Mouse (Mus musculus) adrenal gland, postnatal 36 days (tissue): Measurements from ENCODE around the gene Gdpd5. TPM values are rescaled to one million over a fixed set of nuclear protein-coding genes. Genes with fewer than 3 reads are reported as not detected.
"Not testable (repeated sequence)": the region's sequence is repeated elsewhere in the genome, so short reads cannot be mapped to it uniquely, and the experiment has no call there.

Source experiments
- DNase-seq, 2 experiments: peaks; one replicate each; pipeline ENCODE4 v3.0.0; 2021; ENCODE audit warnings: mixed read lengths in 1 of 2
- total RNA-seq, 2 experiments: library from RNA; stranded (reverse); gene quantifications; 2 replicates each; pipeline ENCODE4 v1.2.3; 2021

Gdpd5 gene
- total RNA-seq, 2 experiments from 2014 or later, result 7.5 to 7.6 TPM

- peak; percentile 68 to 79 for DNase-seq
Observed at GRCm38 (mm10) chr7:99365069-99365468, 16.1 kb upstream of the Gdpd5 start.

GRCm38 (mm10) chr7:99366716-99367115, 14.5 kb upstream of the Gdpd5 start:
- DNase-seq, result no peak

- DNase-seq, result not testable (repeated sequence)
Observed at GRCm38 (mm10) chr7:99374325-99374724, 6.9 kb upstream of the Gdpd5 start.

GRCm38 (mm10) chr7:99375455-99375854, 5.8 kb upstream of the Gdpd5 start:
- peak; percentile 77 to 84 for DNase-seq

- DNase-seq, result no peak
Observed at GRCm38 (mm10) chr7:99378870-99379269, 2.3 kb upstream of the Gdpd5 start.

- DNase-seq, result peak; percentile 20 to 26
Observed at GRCm38 (mm10) chr7:99380491-99381213, 562 bp upstream of the Gdpd5 start.

- DNase-seq, result no peak
Observed at GRCm38 (mm10) chr7:99382088-99383000, 1.1 kb downstream of the Gdpd5 start.

- DNase-seq, result peak; percentile 49 to 54
Observed at GRCm38 (mm10) chr7:99383246-99383645, 2.0 kb downstream of the Gdpd5 start.

- peak in 1 of 2 experiments; percentile 31 for DNase-seq
Observed at GRCm38 (mm10) chr7:99384101-99384611, 2.9 kb downstream of the Gdpd5 start.

GRCm38 (mm10) chr7:99386030-99386429, 4.8 kb downstream of the Gdpd5 start:
- DNase-seq, result peak in 1 of 2 experiments; percentile 47

GRCm38 (mm10) chr7:99386811-99387210, 5.6 kb downstream of the Gdpd5 start:
- no peak for DNase-seq

GRCm38 (mm10) chr7:99387356-99387755, 6.1 kb downstream of the Gdpd5 start:
- DNase-seq, result no peak

GRCm38 (mm10) chr7:99390559-99390958, 9.3 kb downstream of the Gdpd5 start:
- DNase-seq, result no peak

- DNase-seq, result no peak
Observed at GRCm38 (mm10) chr7:99392696-99393095, 11.5 kb downstream of the Gdpd5 start.

- no peak for DNase-seq
Observed at GRCm38 (mm10) chr7:99393711-99394325, 12.6 kb downstream of the Gdpd5 start.

- DNase-seq, result no peak
Observed at GRCm38 (mm10) chr7:99395385-99395784, 14.2 kb downstream of the Gdpd5 start.

GRCm38 (mm10) chr7:99395908-99396616, 14.8 kb downstream of the Gdpd5 start:
- peak; percentile 40 to 55 for DNase-seq

GRCm38 (mm10) chr7:99396994-99397659, 15.9 kb downstream of the Gdpd5 start:
- DNase-seq, result no peak

GRCm38 (mm10) chr7:99401373-99401772, 20.2 kb downstream of the Gdpd5 start:
- DNase-seq, result no peak

GRCm38 (mm10) chr7:99402477-99402876, 21.3 kb downstream of the Gdpd5 start:
- peak in 1 of 2 experiments; percentile 38 for DNase-seq

GRCm38 (mm10) chr7:99403254-99403653, 22.0 kb downstream of the Gdpd5 start:
- DNase-seq, result no peak
